Mouse (Mus musculus): ENCODE data around the gene Psme3. TPM values are rescaled to one million over a fixed set of nuclear protein-coding genes. Genes with fewer than 3 reads are reported as not detected.
A peak's percentile ranks its signal among the peaks of the same experiment; 100 is the strongest.

Gene Psme3
- polyA plus RNA-seq, 1 experiment from 2014 or later, result 189 TPM

DNA sequence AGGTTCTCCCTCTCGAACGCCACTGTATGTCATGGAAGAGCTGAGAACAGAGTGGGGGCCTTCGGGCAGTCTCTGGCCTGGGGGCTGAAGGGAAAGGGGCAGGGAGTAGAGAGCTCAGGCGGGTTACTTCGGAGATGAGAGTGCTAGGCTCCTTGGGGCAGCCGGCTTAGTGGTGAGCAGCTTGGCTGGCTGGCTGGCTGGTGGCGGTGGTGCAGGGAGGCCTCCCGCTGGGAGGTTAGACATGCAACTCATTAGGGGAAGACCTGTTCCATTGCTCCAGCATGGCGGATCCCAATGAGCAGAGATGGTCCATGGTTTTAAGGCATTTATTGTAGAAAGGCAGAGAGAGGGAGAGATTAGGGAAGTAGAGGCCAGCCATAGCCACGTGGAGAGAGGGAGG lies 18.0 kb downstream of the Psme3 start:
- ATAC-seq (replicated peaks; ENCODE audit: low FRiP score), result no peak
- H3K27me3 ChIP-seq (ENCODE audit: control insufficient read depth, insufficient read depth, low read length), result no peaks in the 10 kb centered on the region
- WGBS, result 26% methylated on average over 10 of the region's 10 CpGs
- peaks cover 5% of the 10 kb centered on the region; the same call in 1 of the 2 replicates for H3K4me1 ChIP-seq (replicated peaks; ENCODE audit: control insufficient read depth, insufficient read depth, low read length)
- H3K36me3 ChIP-seq (ENCODE audit: control insufficient read depth, insufficient read depth, low read length), result no peaks in the 10 kb centered on the region
- no peak overlapping the region for H3K9ac ChIP-seq (ENCODE audit: low read length)
- H3K27ac ChIP-seq (ENCODE audit: low read depth, low read length), result no peak overlapping the region
- H3K4me3 ChIP-seq (ENCODE audit: low read depth, low read length), result no peak overlapping the region
- H3K4me2 ChIP-seq (ENCODE audit: low read depth, low read length, severe bottlenecking), result no peak overlapping the region
- no peaks in the 10 kb centered on the region for H3K9me3 ChIP-seq (ENCODE audit: control insufficient read depth, low read length)
- DNase-seq (ENCODE audit: low spot score), result no peak

DNA sequence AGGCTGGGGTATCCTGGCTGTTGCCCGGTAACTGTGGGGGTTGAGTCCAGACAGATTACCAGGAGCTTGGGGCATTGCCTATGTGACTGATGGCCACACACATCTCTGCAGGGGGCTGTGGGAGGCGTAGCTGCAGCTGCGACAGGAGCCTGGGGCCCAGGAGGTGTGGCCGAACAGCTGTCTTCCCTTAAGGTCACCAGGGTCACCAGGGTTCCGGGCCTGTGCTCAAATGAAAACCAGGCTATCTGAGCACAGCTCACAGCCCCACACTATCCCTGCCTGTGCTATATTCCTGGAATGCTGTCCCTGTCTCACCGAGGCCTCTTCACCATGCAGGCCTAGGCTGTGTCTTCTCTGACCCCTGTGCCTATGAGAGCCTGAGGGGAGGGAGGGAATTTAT lies 18.5 kb downstream of the Psme3 start:
- no peaks in the 10 kb centered on the region for H3K27me3 ChIP-seq (ENCODE audit: control insufficient read depth, insufficient read depth, low read length)
- no peaks in the 10 kb centered on the region for H3K36me3 ChIP-seq (ENCODE audit: control insufficient read depth, insufficient read depth, low read length)
- H3K4me1 ChIP-seq (replicated peaks; ENCODE audit: control insufficient read depth, insufficient read depth, low read length), result peaks cover 5% of the 10 kb centered on the region; the same call in 1 of the 2 replicates
- H3K27ac ChIP-seq (ENCODE audit: low read depth, low read length), result no peak overlapping the region
- H3K4me2 ChIP-seq (ENCODE audit: low read depth, low read length, severe bottlenecking), result no peak overlapping the region
- no peaks in the 10 kb centered on the region for H3K9me3 ChIP-seq (ENCODE audit: control insufficient read depth, low read length)
- no peak overlapping the region for H3K4me3 ChIP-seq (ENCODE audit: low read depth, low read length)
- DNase-seq (ENCODE audit: low spot score) (no peak), ATAC-seq (replicated peaks; ENCODE audit: low FRiP score) (no peak)
- WGBS, result 8% methylated on average over 6 of the region's 6 CpGs
- H3K9ac ChIP-seq (ENCODE audit: low read length), result no peak overlapping the region

DNA sequence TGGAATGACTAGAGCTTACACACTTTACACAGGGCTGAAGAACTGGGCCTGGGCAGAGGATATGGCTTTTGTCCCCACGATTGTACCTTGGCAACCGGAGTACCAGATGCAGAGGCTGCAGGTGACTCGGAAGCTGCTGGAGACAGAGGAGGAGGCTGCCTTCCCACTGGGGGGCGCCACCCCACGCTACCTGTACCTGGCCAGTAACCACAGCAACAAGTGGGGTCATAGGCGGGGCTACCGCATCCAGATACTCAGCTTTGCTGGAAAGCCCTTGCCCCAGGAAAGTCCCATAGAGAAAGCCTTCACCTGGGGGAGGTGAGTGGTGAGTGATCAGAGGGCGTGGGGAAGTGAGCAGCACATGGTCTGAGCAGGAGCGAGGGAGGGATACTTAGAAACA lies 19.7 kb downstream of the Psme3 start:
- H3K4me3 ChIP-seq (ENCODE audit: low read depth, low read length), result no peak overlapping the region
- H3K4me2 ChIP-seq (ENCODE audit: low read depth, low read length, severe bottlenecking), result no peak overlapping the region
- H3K27ac ChIP-seq (ENCODE audit: low read depth, low read length), result no peak overlapping the region
- DNase-seq (ENCODE audit: low spot score) (no peak), ATAC-seq (replicated peaks; ENCODE audit: low FRiP score) (no peak)
- peaks cover 5% of the 10 kb centered on the region; the same call in 1 of the 2 replicates for H3K4me1 ChIP-seq (replicated peaks; ENCODE audit: control insufficient read depth, insufficient read depth, low read length)
- H3K36me3 ChIP-seq (ENCODE audit: control insufficient read depth, insufficient read depth, low read length), result no peaks in the 10 kb centered on the region
- no peak overlapping the region for H3K9ac ChIP-seq (ENCODE audit: low read length)
- no peaks in the 10 kb centered on the region for H3K9me3 ChIP-seq (ENCODE audit: control insufficient read depth, low read length)
- 82% methylated on average over 9 of the region's 9 CpGs for WGBS
- no peaks in the 10 kb centered on the region for H3K27me3 ChIP-seq (ENCODE audit: control insufficient read depth, insufficient read depth, low read length)

DNA sequence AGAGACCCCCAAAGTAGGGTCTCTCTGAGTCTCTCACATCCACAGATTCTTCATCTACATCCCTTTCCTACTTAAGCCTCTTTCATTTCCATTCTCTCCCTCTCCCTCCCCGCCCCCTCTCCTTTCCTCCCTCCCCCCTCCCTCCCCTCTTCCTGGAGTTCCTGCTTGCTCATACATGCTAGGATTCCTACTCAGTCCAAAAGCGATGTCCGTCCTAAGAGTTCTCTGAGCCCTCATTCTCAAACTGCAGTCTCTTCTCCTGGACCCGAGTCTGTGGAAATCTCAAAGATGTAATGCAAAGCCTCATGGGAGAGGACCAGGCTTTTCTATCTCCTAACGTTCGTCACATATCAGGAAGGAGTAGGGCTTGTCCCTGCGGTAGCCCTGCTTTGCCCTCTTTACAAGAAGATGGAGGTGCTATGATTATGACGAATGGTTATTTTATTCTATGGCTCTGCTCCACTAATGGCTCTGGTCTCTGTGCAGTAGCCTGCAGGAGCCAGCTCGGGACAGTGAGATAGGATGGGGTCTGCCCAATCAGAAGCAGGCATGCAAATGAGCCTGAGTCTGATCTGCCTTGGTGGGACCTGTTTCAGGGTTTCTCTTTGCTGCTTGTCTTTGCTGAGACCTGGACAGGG lies 22.2 kb downstream of the Psme3 start:
- Histone ChIP-seq H3K36me3 (ENCODE audit: control insufficient read depth, insufficient read depth, low read length) (no peaks in the 10 kb centered on the region), H3K4me2 (ENCODE audit: low read depth, low read length, severe bottlenecking) (peak overlapping the region; percentile 58), H3K27ac (ENCODE audit: low read depth, low read length) (no peak overlapping the region), H3K9ac (ENCODE audit: low read length) (peak overlapping the region; percentile 51), H3K27me3 (ENCODE audit: control insufficient read depth, insufficient read depth, low read length) (no peaks in the 10 kb centered on the region), H3K4me3 (ENCODE audit: low read depth, low read length) (peak overlapping the region; percentile 15; the same call in 1 of the 2 replicates), H3K4me1 (replicated peaks; ENCODE audit: control insufficient read depth, insufficient read depth, low read length) (peaks cover 5% of the 10 kb centered on the region; the same call in 1 of the 2 replicates), H3K9me3 (ENCODE audit: control insufficient read depth, low read length) (no peaks in the 10 kb centered on the region)
- DNase-seq (ENCODE audit: low spot score) (peak; percentile 73), ATAC-seq (replicated peaks; ENCODE audit: low FRiP score) (peak; percentile 81)
- 3% methylated on average over 9 of the region's 9 CpGs for WGBS

DNA sequence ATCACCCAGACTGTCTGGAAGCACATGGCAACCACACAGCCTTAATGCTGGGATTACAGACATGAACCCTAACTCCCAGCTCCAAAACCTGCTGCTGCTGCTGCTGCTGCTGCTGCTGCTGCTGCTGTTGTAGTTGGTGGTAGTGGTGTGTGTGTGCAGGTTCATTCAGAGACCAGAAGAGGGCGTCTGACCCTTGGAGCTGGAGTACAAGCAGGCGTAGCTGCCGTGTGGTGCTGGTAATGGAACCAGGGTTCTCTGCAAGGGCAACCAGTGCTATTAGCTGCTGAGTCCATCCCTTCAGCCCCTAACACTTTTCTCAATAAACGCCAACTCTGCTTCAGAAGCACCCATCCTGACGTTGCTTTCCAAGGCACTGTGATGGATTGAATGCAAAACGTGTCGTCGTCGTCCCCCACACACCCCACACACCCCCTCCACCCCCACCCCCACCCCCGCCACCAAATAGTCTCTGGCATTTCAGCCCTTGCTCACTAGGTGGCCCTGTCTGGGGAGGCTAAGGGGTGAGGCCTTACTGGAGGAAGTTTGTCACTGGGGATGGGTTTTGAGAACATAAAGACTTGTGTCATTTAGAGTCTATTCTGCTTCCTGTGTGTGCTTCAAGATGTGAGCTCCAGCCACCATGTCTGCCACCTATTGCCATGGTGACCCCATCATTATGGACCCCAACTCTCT lies 31.2 kb downstream of the Psme3 start:
- ATAC-seq (replicated peaks; ENCODE audit: low FRiP score) (no peak), DNase-seq (ENCODE audit: low spot score) (peak; percentile 41)
- Histone ChIP-seq H3K27ac (ENCODE audit: low read depth, low read length) (no peak overlapping the region), H3K9me3 (ENCODE audit: control insufficient read depth, low read length) (no peaks in the 10 kb centered on the region), H3K4me2 (ENCODE audit: low read depth, low read length, severe bottlenecking) (no peak overlapping the region), H3K4me1 (replicated peaks; ENCODE audit: control insufficient read depth, insufficient read depth, low read length) (no peaks in the 10 kb centered on the region), H3K4me3 (ENCODE audit: low read depth, low read length) (no peak overlapping the region), H3K27me3 (ENCODE audit: control insufficient read depth, insufficient read depth, low read length) (no peaks in the 10 kb centered on the region), H3K9ac (ENCODE audit: low read length) (no peak overlapping the region), H3K36me3 (ENCODE audit: control insufficient read depth, insufficient read depth, low read length) (no peaks in the 10 kb centered on the region)
- WGBS, result 72% methylated on average over 10 of the region's 10 CpGs

DNA sequence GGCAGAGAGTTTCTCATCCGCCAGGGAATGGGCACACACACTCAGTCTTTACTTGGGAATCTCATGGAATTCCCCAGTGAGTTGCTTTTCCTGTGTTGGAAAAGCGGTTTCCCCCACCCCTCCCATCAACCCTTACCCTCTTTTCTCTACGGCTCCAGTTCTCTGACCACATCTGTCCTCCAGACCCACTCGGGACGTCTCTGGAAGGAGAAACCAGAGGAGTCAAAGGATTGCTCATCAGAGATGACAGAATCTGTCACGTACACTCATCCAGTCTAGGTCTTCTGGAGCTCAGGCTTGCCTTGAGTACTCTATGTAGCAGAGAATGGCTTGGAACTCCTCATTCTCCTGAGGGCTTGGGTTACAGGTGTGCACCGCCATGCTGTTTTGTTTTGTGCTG lies 32.8 kb downstream of the Psme3 start:
- no peaks in the 10 kb centered on the region for H3K9me3 ChIP-seq (ENCODE audit: control insufficient read depth, low read length)
- H3K4me3 ChIP-seq (ENCODE audit: low read depth, low read length), result no peak overlapping the region
- H3K4me1 ChIP-seq (replicated peaks; ENCODE audit: control insufficient read depth, insufficient read depth, low read length), result no peaks in the 10 kb centered on the region
- no peaks in the 10 kb centered on the region for H3K27me3 ChIP-seq (ENCODE audit: control insufficient read depth, insufficient read depth, low read length)
- ATAC-seq (replicated peaks; ENCODE audit: low FRiP score), result no peak
- no peaks in the 10 kb centered on the region for H3K36me3 ChIP-seq (ENCODE audit: control insufficient read depth, insufficient read depth, low read length)
- DNase-seq (ENCODE audit: low spot score), result peak; percentile 43
- 86% methylated on average over 7 of the region's 7 CpGs for WGBS
- H3K4me2 ChIP-seq (ENCODE audit: low read depth, low read length, severe bottlenecking), result no peak overlapping the region
- H3K27ac ChIP-seq (ENCODE audit: low read depth, low read length), result no peak overlapping the region
- no peak overlapping the region for H3K9ac ChIP-seq (ENCODE audit: low read length)

DNA sequence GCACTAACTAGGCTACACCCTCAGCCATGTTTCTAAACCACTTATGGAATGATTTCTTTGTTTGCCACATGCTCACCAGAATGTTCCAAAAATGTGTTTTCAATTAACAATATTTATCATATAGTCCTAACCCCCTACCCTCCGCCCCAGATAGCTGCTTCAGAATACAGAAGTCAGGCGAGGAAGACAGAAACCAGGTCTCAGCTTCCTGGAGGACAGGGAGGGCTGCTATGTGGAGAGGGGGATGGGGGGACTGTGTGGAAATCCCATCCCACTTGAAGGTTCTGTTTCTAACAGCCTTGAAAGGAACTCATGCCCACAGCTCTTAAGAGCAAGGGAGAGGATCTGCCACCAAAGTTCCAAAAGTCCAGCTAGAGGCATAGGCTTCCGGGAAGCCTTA lies 33.2 kb downstream of the Psme3 start:
- Histone ChIP-seq H3K9me3 (ENCODE audit: control insufficient read depth, low read length) (no peaks in the 10 kb centered on the region), H3K36me3 (ENCODE audit: control insufficient read depth, insufficient read depth, low read length) (no peaks in the 10 kb centered on the region), H3K27me3 (ENCODE audit: control insufficient read depth, insufficient read depth, low read length) (no peaks in the 10 kb centered on the region), H3K4me2 (ENCODE audit: low read depth, low read length, severe bottlenecking) (no peak overlapping the region), H3K27ac (ENCODE audit: low read depth, low read length) (no peak overlapping the region), H3K4me1 (replicated peaks; ENCODE audit: control insufficient read depth, insufficient read depth, low read length) (no peaks in the 10 kb centered on the region), H3K4me3 (ENCODE audit: low read depth, low read length) (no peak overlapping the region), H3K9ac (ENCODE audit: low read length) (no peak overlapping the region)
- 88% methylated on average over 3 of the region's 3 CpGs for WGBS
- no peak for DNase-seq (ENCODE audit: low spot score)
- ATAC-seq (replicated peaks; ENCODE audit: low FRiP score), result no peak

DNA sequence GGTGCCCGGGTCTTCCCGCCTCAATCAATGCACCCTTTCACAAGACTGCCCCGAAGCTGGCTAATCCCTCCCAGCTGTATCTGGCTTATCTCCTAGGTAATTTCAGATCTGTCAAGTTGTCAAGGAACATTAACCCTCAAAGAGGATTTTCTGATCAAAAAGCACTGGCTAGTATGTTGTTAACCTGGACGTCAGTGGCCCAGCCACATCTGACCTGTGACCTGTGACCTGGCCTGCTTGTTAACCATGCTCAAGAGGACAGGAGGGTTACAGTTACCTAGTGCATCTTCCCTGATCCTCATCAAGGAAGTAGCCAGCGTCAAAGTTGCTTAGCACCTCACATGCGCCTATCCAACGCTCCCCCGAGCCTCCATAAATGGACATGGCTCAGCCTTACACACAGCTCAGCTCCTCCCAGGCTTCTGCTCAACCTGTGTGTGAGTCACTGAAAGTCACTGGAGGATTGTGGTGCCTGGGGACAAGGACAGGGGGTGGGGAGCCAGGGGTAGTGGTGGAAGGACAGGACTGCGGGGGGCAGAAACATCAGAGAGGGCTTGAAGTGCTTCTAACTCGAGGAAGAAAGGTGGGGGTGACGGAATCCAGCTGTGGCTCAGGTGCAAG lies 35.2 kb downstream of the Psme3 start:
- Histone ChIP-seq H3K27ac (ENCODE audit: low read depth, low read length) (no peak overlapping the region), H3K27me3 (ENCODE audit: control insufficient read depth, insufficient read depth, low read length) (no peaks in the 10 kb centered on the region), H3K4me2 (ENCODE audit: low read depth, low read length, severe bottlenecking) (no peak overlapping the region), H3K9me3 (ENCODE audit: control insufficient read depth, low read length) (no peaks in the 10 kb centered on the region), H3K9ac (ENCODE audit: low read length) (no peak overlapping the region), H3K36me3 (ENCODE audit: control insufficient read depth, insufficient read depth, low read length) (no peaks in the 10 kb centered on the region), H3K4me3 (ENCODE audit: low read depth, low read length) (no peak overlapping the region), H3K4me1 (replicated peaks; ENCODE audit: control insufficient read depth, insufficient read depth, low read length) (no peaks in the 10 kb centered on the region)
- DNase-seq (ENCODE audit: low spot score), result no peak
- WGBS, result 66% methylated on average over 11 of the region's 11 CpGs
- no peak for ATAC-seq (replicated peaks; ENCODE audit: low FRiP score)
